Mouse (Mus musculus) embryonic fibroblast, embryonic 13.5 days (primary cell): ENCODE measurements around the gene Qrich1.

Source experiments
- CTCF ChIP-seq: IDR thresholded peaks from 2 replicates; pipeline ENCODE4 v1.5.1; 2011; ENCODE audit warnings: mild to moderate bottlenecking, control low read depth, low read length, moderate library complexity, borderline replicate concordance; ENCODE audit not compliant: insufficient read depth
- POLR2A ChIP-seq: IDR thresholded peaks from 2 replicates; pipeline ENCODE4 v1.6.1; 2011; ENCODE audit warnings: low read depth, mild to moderate bottlenecking, control low read depth, low read length, moderate library complexity

DNA sequence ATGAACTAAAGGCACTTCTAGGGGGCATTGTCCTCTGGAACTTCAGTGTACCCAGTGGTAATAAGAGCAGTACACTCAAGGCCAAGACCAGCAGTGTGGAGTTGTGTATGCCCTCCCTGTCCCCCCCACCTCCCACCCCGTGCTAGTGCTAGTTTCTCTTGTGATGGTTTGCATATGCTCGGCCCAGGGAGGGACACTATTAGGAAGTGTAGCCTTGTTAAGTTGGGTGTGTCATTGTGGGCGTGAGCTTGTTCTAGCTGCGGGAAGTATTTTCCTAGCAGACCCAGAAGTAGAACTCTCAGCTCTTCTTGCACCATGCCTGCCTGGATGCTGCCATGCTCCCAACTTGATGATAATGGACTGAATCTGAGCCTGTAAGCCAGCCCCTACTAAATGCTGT lies 85.4 kb downstream of the Qrich1 start:
- TF ChIP-seq POLR2A, result no peak
- no peak for TF ChIP-seq CTCF
